Mouse (Mus musculus) megakaryocyte, embryonic 14.5 days (primary cell): ENCODE measurements at regions not wholly inside any gene's neighbourhood (a gene's known extent, or its start where the extent isn't known, plus 50 kb on each side); places are given as distances from the start of the nearest gene placed in this dataset.

Experiments used
- H3K27me3 ChIP-seq: replicated peaks from 2 replicates; pipeline ENCODE3; 2012; ENCODE audit warnings: inconsistent platforms
- H3K36me3 ChIP-seq: replicated peaks from 2 replicates; pipeline ENCODE3; 2012; ENCODE audit warnings: low read length, inconsistent platforms, mixed read lengths
- H3K4me1 ChIP-seq: 2 replicates; pipeline ENCODE4 v1.6.1; 2012; ENCODE audit warnings: inconsistent platforms
- H3K4me3 ChIP-seq: replicated peaks from 2 replicates; pipeline ENCODE3; 2012; ENCODE audit warnings: moderate library complexity, mild to moderate bottlenecking, inconsistent platforms
- H3K9me3 ChIP-seq: 2 replicates; pipeline ENCODE4 v1.6.1; 2012; ENCODE audit warnings: inconsistent platforms
- FLI1 ChIP-seq: IDR thresholded peaks from 2 replicates; pipeline ENCODE4 v1.6.1; 2012; ENCODE audit warnings: low read length, inconsistent platforms, mixed read lengths
- GATA1 ChIP-seq: IDR thresholded peaks from 3 replicates; pipeline ENCODE4 v1.6.1; 2012; ENCODE audit warnings: mixed read lengths, low read length, inconsistent platforms, borderline replicate concordance

DNA sequence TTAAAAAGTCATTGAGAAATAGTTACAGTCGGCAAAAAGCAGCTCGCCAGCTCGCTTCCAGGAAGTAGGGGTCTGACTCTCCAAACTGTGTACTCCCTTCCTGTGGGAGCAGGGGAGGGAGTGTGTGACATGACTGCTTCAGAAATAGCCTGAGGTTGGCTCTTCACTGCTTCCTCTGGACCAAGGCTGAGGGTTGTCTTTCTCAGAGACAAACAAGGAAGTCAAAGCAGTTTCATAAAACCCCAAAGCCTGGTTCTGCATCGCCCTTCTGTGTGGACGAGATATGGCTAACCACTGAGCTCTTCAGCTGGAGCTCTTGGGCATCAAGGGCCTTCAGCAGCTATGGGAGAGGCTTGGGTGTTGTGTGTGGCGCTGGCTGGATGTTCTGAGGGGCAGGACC is 61.0 kb upstream of the Haao start:
- H3K4me3 ChIP-seq, result peak overlapping the region; percentile 67
- H3K36me3 ChIP-seq, result peaks cover 3% of the 10 kb centered on the region
- no peak for TF ChIP-seq GATA1
- TF ChIP-seq FLI1, result no peak
- no peaks in the 10 kb centered on the region for H3K27me3 ChIP-seq
- peaks cover 95% of the 10 kb centered on the region for H3K4me1 ChIP-seq
- H3K9me3 ChIP-seq, result peaks cover 2% of the 10 kb centered on the region; the same call in 1 of the 2 replicates

DNA sequence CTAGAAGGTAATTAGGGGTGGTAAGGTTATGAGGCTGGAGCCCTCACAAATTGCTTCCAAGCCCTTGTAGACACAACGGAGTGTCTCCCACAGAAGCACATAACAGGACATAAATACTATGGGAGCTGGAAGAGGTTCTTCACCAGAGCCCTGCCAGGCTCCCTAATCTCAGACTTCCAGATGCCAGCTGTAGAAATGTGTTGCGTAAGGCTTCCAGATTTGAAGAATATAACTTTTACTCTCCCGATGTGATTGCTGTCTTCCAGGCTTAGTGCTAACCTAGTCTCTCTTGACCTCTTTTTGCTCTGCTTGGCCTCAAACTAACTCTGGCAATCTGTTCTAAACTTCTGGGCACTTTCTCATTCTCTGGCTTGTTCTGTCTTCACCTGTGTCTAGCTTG is 59.8 kb upstream of the Haao start:
- peaks cover 2% of the 10 kb centered on the region; the same call in 1 of the 2 replicates for H3K9me3 ChIP-seq
- H3K4me3 ChIP-seq, result no peak overlapping the region
- H3K27me3 ChIP-seq, result peaks cover 4% of the 10 kb centered on the region
- H3K36me3 ChIP-seq, result peaks cover 3% of the 10 kb centered on the region
- TF ChIP-seq GATA1 (no peak), FLI1 (no peak)
- peaks cover 96% of the 10 kb centered on the region for H3K4me1 ChIP-seq

DNA sequence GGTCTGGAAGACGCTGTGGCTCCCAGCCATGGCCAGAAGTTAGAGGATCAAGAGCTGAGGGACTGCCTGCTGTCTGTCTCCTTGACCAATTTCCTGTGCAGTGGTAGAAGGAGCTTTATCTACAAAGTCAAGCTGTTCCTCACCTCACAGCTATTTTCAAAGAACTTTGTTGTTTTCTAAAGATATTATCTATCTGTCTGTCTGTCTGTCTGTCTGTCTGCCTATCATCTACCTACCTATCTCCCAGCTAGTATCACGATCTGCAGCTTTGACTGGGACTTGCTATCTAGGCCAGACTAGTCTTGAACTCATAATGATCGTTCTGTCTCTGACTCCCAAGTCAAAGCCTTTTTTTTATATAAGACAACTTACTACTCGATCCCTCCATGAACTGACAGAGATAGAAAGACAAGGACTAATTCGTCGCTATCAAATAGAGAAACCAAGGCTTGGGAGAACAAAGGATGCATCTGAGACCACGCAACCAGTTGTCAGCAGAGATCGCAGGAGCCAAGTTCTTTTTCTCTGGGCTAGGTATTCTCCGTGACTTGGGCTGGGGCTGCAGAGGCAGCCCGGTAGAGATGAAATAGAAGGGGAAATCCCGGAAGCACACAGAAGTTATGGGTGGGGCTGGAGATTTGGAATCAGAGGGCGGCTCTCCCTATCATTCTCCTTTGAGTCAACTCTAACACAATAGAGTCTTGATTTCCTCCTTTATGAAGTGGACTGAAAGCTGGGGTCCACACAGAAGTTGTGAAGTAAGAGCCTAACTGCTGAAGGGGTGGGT is 59.2 kb upstream of the Haao start:
- Histone ChIP-seq H3K9me3 (peaks cover 2% of the 10 kb centered on the region; the same call in 1 of the 2 replicates), H3K36me3 (peaks cover 3% of the 10 kb centered on the region), H3K27me3 (peaks cover 9% of the 10 kb centered on the region), H3K4me1 (peaks cover 96% of the 10 kb centered on the region), H3K4me3 (no peak overlapping the region)
- TF ChIP-seq FLI1, result no peak
- TF ChIP-seq GATA1, result no peak

DNA sequence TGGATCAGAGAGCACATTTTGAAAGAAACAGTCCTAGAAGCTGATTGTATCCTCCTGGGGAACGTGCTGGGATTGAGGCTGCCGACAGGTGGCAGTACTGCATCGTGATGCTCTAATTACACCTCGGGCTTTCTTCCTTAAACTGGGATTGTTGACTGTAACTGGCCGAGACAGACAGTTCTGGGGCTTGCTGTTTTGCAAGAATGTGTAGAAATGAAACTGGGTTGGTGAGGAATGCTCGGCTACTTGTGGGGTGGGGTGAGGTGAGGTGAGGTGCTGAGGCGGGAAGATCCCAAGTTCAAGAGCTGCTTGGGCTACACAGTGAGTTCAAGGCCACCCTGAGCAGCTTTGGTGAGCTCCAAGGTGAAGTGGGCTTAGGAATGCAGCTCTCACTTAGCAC is 55.7 kb upstream of the Haao start:
- Histone ChIP-seq H3K27me3 (peaks cover 36% of the 10 kb centered on the region), H3K4me1 (peaks cover 75% of the 10 kb centered on the region), H3K4me3 (peak overlapping the region; percentile 85), H3K9me3 (peaks cover 2% of the 10 kb centered on the region; the same call in 1 of the 2 replicates), H3K36me3 (peaks cover 3% of the 10 kb centered on the region)
- TF ChIP-seq FLI1 (no peak), GATA1 (no peak)

DNA sequence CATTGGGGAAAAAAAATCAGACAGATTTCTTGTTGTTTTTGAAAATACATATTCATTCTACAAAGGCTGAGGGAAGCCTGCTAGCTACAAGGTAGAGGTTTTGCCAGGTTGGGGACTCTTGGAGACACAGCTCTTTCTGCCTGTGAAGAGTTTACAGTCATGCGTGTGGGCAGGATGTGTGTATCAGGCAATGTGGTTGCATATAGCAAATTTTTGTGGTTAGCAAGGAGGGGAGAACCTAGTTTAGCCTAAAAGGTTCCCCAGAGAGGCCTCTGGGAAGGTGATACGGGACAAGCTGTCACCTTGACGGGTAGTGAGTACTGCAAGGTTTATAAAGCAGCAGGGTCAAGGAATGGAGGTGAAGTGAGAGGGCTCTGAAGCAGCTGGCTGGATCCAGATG is 54.8 kb upstream of the Haao start:
- Histone ChIP-seq H3K9me3 (peaks cover 2% of the 10 kb centered on the region; the same call in 1 of the 2 replicates), H3K27me3 (peaks cover 37% of the 10 kb centered on the region)

DNA sequence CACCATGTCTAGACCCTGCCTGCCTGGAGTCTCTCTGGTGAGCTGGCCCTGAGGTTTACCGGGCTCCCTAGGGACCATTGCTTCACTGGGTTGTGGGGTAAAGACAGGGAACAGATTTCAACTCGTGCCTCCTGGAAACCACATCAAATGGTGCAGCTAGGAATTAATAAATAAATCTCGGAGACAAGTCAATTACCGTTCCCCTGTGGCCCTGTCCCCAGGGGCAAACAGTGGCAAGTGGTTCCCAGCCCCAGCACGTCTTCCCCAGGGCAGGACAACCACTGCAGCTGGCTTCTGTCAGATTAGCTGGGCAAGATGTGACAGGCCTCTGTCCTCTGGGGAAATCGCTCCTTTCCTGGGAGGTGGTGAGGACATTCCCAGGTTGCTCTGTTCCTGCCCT is 54.3 kb upstream of the Haao start:
- no peak overlapping the region for H3K4me3 ChIP-seq
- peaks cover 37% of the 10 kb centered on the region for H3K27me3 ChIP-seq
- H3K4me1 ChIP-seq, result peaks cover 74% of the 10 kb centered on the region
- H3K9me3 ChIP-seq, result peaks cover 2% of the 10 kb centered on the region; the same call in 1 of the 2 replicates
- H3K36me3 ChIP-seq, result peaks cover 3% of the 10 kb centered on the region
- no peak for TF ChIP-seq GATA1
- no peak for TF ChIP-seq FLI1

More for the DNA sequence above, 54.8 kb upstream of the Haao start:
- H3K4me1 ChIP-seq, result peaks cover 74% of the 10 kb centered on the region
- peaks cover 3% of the 10 kb centered on the region for H3K36me3 ChIP-seq
- H3K4me3 ChIP-seq, result no peak overlapping the region
- TF ChIP-seq FLI1 (no peak), GATA1 (no peak)

DNA sequence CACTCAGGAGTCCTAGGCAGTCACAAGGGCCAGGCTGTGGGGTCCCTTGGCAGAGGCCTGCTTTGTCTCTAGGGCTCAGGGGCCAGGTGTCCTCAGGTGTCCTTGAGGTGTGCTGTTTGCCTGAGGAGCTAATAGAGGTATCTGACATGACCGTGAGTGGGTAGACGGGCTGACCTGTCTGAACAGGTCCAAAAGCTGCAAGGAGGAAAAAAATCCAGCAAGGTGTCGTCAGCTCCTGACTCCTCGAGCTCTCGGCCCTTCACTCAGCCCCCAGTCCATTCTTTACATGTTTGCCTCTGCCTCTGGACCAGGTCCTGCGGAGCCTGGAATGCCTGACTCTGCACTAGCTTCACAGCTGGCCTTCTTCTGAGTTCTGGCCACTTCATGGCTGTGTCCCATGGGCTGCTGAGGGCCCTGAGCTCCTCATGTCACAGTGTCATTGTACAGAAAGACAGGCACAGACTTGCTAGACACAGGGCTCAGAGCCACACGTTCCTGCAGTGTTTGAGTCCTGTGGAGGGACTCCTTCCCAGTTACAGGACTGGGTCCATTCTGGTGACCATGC is 51.9 kb upstream of the Haao start:
- Histone ChIP-seq H3K27me3 (peaks cover 45% of the 10 kb centered on the region), H3K36me3 (no peaks in the 10 kb centered on the region), H3K9me3 (no peaks in the 10 kb centered on the region), H3K4me1 (peaks cover 59% of the 10 kb centered on the region), H3K4me3 (no peak overlapping the region)
- TF ChIP-seq FLI1 (no peak), GATA1 (no peak)

DNA sequence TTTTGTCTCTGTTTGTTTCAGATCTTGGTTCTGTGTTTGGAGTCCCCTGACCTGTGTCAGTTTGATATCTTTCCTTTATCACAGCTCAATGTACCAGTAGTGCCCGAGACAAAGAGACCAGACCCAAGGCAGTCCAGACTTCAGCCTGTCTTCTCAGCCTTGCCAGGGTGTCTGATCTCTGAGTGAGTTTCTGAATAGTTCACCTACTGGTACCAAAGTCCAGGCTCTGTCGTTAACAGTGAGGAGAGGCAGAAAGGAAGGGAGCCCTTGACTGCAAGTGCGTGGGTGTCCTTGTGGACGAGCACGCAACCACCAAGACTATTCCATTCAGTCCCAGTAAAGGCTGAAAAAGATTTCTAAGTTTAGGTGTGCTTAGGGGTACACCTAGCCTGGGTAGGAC is 50.8 kb upstream of the Haao start:
- peaks cover 48% of the 10 kb centered on the region for H3K4me1 ChIP-seq
- no peaks in the 10 kb centered on the region for H3K36me3 ChIP-seq
- no peak overlapping the region for H3K4me3 ChIP-seq
- TF ChIP-seq GATA1 (no peak), FLI1 (no peak)
- H3K27me3 ChIP-seq, result peaks cover 45% of the 10 kb centered on the region
- H3K9me3 ChIP-seq, result no peaks in the 10 kb centered on the region
